Mouse (Mus musculus) B cell, adult 62 days (primary cell): ENCODE data around the gene Olfr516. TPM values are rescaled to one million over a fixed set of nuclear protein-coding genes. Genes with fewer than 3 reads are reported as not detected.

ENCODE experiments used
- total RNA-seq: library from RNA; stranded (reverse); gene quantifications from 4 replicates; pipeline ENCODE4 v1.2.4, GENCODE M21; 2023

The Olfr516 gene
- not detected in 4 replicates for total RNA-seq

DNA sequence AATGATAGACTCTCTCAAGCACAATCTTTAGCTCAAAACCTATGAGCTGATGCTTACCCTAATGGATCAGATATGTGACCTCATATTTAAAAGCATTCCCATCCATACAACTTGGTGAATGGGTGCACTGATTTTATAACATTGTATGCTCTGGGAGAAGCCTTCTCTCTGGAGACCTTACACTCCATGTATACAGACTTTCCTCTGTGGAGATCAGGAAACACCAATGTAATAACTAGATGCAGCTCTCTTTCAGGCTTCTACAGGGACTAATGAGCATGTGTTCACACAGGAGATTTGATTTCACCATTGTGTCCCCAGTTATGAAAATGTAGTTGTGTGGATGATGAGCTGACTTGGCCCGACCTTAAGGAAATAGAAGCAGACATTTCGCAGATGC is at the start of gene Olfr516:
Gene Olfr516, minus strand, starts transcription at position 101 of the 400 bp plus-strand sequence.

GRCm38 (mm10) chr7:108894320-108894719 is 44.0 kb upstream of the Olfr516 start, which contains the start of gene Olfr519:
Gene Olfr519 (minus strand): TSS chr7:108894420.

GRCm38 (mm10) chr7:108884906-108885305 is 34.6 kb upstream of the Olfr516 start, which contains the start of gene Olfr518:
Gene Olfr518 (minus strand): TSS chr7:108885006.

DNA sequence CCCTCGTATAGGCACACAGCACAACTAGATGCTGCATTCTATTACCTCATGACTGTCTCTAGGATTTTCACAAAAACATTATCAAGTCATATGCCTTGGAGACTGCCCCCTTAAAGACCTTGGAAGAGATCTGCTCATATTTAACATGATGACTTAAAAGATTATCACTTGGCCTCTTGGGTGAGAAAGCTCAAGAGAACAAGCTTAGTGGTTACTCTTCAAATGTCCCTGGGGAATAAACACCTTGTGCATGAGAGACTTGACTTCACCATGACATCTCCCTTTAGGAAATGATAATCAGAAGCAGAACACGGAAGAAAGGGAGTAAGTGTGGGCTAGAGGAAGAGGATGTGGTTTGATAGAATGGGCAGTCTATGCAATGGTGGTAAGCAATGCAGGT is 21.9 kb upstream of the Olfr516 start, which contains the start of gene Olfr517:
Gene Olfr517, minus strand, starts transcription at position 101 of the 400 bp plus-strand sequence.

DNA sequence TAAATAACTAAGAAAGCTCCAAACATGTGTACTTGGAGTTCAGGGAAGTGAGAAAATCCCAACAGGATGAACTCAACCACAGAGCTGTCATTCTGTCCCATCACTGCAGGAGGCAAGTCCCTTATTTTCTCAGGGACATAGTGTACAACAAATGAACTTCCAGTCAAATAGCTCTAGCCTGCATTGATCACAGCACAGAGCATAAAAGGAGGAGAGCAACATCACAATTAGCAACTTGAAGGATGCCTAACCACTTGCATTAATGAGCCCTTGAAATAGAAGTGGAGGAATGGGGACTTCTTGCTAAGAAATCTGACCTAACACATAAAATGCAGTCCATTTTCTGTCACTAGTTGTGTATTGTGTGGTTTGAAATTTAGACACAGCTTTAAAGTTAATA is 24.4 kb downstream of the Olfr516 start, which contains the start of gene Olfr514:
Gene Olfr514, minus strand, starts transcription at position 101 of the 400 bp plus-strand sequence.

Other genes starting within 250 kb of the Olfr516 start
- not detected in 4 replicates for gene Olfr506, start 239.7 kb downstream of the Olfr516 start, total RNA-seq
- gene Olfr507, start 228.7 kb downstream of the Olfr516 start, total RNA-seq: not detected in 4 replicates
- gene Olfr508, start 220.5 kb downstream of the Olfr516 start, total RNA-seq: not detected in 4 replicates
- 0.15 TPM in 1 of 4 replicates, not detected in the others for gene Olfr509, start 198.6 kb downstream of the Olfr516 start, total RNA-seq
- gene Olfr510, start 184.1 kb downstream of the Olfr516 start, total RNA-seq: not detected in 4 replicates
- not detected in 4 replicates for gene Olfr512, start 137.2 kb downstream of the Olfr516 start, total RNA-seq
- gene Olfr513, start 99.6 kb downstream of the Olfr516 start, total RNA-seq: not detected in 4 replicates
- gene Olfr514, start 24.5 kb downstream of the Olfr516 start, total RNA-seq: not detected in 4 replicates
- gene Olfr517, start 21.9 kb upstream of the Olfr516 start, total RNA-seq: not detected in 4 replicates
- not detected in 4 replicates for gene Olfr518, start 34.5 kb upstream of the Olfr516 start, total RNA-seq
- not detected in 4 replicates for gene Olfr519, start 43.9 kb upstream of the Olfr516 start, total RNA-seq
- 3.3 to 5.3 TPM (median 4.7 TPM) in 4 replicates for gene Nlrp10, start 79.6 kb upstream of the Olfr516 start, total RNA-seq
- 241 to 271 TPM (median 255 TPM) in 4 replicates for gene Eif3f, start 83.9 kb upstream of the Olfr516 start, total RNA-seq
- gene Tub, start 99.8 kb upstream of the Olfr516 start, total RNA-seq: 2.7 to 4.5 TPM (median 4.1 TPM) in 4 replicates
- gene Ric3, start 232.8 kb upstream of the Olfr516 start, total RNA-seq: 0.21 to 0.36 TPM (median 0.34 TPM) in 3 of 4 replicates, not detected in the other